Mouse (Mus musculus) ES-Bruce4 (cell line): ENCODE data around the gene Camta1. TPM values are rescaled to one million over a fixed set of nuclear protein-coding genes. Genes with fewer than 3 reads are reported as not detected.

Source experiments
- H3K27ac ChIP-seq: 2 replicates; pipeline ENCODE4 v1.5.1; 2012; ENCODE audit warnings: low read length, inconsistent platforms; ENCODE audit not compliant: insufficient read depth
- H3K27me3 ChIP-seq: 2 replicates; pipeline ENCODE4 v1.6.1; 2012; ENCODE audit warnings: mild to moderate bottlenecking, low read length, inconsistent platforms; ENCODE audit not compliant: control insufficient read depth, poor library complexity, insufficient read depth, severe bottlenecking
- H3K36me3 ChIP-seq: 2 replicates; pipeline ENCODE4 v1.6.1; 2012; ENCODE audit warnings: inconsistent platforms, mild to moderate bottlenecking, low read length, moderate library complexity; ENCODE audit not compliant: control insufficient read depth, poor library complexity, insufficient read depth, severe bottlenecking
- H3K4me1 ChIP-seq: one replicate; pipeline ENCODE4 v1.8.1; 2011; ENCODE audit warnings: low read length; ENCODE audit not compliant: control insufficient read depth, insufficient read depth
- H3K4me3 ChIP-seq: 2 replicates; pipeline ENCODE4 v1.5.1; 2011; ENCODE audit warnings: low read depth, mild to moderate bottlenecking, low read length
- H3K9ac ChIP-seq: 2 replicates; pipeline ENCODE4 v1.6.1; 2012; ENCODE audit warnings: low read depth, mild to moderate bottlenecking, inconsistent platforms; ENCODE audit not compliant: poor library complexity, severe bottlenecking
- H3K9me3 ChIP-seq: replicated peaks from 2 replicates; pipeline ENCODE4 v1.6.1; 2012; ENCODE audit warnings: mild to moderate bottlenecking, low read length, inconsistent platforms; ENCODE audit not compliant: control insufficient read depth, poor library complexity, insufficient read depth, severe bottlenecking
- CTCF ChIP-seq: IDR thresholded peaks from one replicate; pipeline ENCODE4 v1.8.1; 2011; ENCODE audit warnings: low read depth, low read length
- EP300 ChIP-seq: IDR thresholded peaks from 2 replicates; pipeline ENCODE4 v1.6.1; 2011; ENCODE audit warnings: low read depth, low read length; ENCODE audit not compliant: insufficient read depth
- POLR2A ChIP-seq: IDR thresholded peaks from one replicate; pipeline ENCODE4 v1.8.1; 2011; ENCODE audit warnings: low read length; ENCODE audit not compliant: insufficient read depth
- polyA plus RNA-seq: library from polyadenylated mRNA; stranded (reverse); fragments of >200 nt; gene quantifications from 2 replicates; pipeline ENCODE4 v1.2.4, GENCODE M21; 2011; ENCODE audit warnings: low read depth; ENCODE audit not compliant: missing spikeins, insufficient read depth, insufficient read length

Gene Camta1
- polyA plus RNA-seq, 1 experiment, result 85.3 TPM

DNA sequence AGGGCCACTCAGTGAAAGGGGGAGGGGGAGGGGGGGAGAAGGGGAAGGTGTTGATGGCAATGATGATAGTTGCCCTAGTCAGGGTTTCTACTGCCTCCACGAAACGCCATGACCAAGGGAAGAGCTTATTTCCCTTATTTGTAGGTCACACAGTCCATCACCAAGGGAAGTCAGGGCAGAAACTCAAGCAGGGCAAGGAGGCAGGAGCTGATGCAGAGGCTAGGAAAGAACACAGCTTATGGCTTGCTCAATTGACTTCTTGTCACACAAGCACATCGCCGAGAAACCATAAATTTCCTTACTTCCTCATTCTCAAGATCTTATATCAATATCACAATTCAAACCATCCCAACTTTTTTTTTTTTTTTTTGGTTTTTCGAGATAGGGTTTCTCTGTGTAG is 970.4 kb downstream of the Camta1 start:
- Histone ChIP-seq H3K27ac (no peak overlapping the region), H3K27me3 (no peaks in the 10 kb centered on the region), H3K4me1 (peaks cover 9% of the 10 kb centered on the region), H3K9me3 (no peaks in the 10 kb centered on the region), H3K4me3 (no peak overlapping the region), H3K9ac (no peak overlapping the region), H3K36me3 (no peaks in the 10 kb centered on the region)
- TF ChIP-seq EP300 (no peak), POLR2A (no peak), CTCF (no peak)

DNA sequence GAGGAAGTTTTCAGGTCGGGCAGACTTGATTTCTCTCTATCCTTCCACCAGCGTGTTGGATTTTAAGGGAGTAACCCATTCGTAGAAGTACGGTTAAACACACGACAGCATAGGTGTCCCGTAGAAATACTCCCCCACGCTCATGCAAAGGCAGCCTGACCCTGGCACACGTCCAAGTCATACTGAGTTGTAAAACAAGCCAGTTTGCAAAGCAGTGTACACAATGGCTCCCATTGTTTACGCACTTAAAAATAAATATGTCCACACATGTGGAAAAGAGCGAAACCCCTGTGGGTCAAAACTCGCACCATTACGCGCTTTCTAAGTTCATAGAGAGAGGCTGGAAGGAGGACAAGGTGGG is 971.7 kb downstream of the Camta1 start:
- peak overlapping the region; percentile 45 for H3K9ac ChIP-seq
- no peaks in the 10 kb centered on the region for H3K9me3 ChIP-seq
- no peaks in the 10 kb centered on the region for H3K27me3 ChIP-seq
- TF ChIP-seq POLR2A, result no peak
- TF ChIP-seq CTCF, result no peak
- no peak for TF ChIP-seq EP300
- peaks cover 9% of the 10 kb centered on the region for H3K4me1 ChIP-seq
- H3K4me3 ChIP-seq, result peak overlapping the region; percentile 42; the same call in 1 of the 2 replicates
- H3K36me3 ChIP-seq, result no peaks in the 10 kb centered on the region
- 0 out of 2 replicates have a peak overlapping the region, but pooled peaks have one; percentile 36 for H3K27ac ChIP-seq

DNA sequence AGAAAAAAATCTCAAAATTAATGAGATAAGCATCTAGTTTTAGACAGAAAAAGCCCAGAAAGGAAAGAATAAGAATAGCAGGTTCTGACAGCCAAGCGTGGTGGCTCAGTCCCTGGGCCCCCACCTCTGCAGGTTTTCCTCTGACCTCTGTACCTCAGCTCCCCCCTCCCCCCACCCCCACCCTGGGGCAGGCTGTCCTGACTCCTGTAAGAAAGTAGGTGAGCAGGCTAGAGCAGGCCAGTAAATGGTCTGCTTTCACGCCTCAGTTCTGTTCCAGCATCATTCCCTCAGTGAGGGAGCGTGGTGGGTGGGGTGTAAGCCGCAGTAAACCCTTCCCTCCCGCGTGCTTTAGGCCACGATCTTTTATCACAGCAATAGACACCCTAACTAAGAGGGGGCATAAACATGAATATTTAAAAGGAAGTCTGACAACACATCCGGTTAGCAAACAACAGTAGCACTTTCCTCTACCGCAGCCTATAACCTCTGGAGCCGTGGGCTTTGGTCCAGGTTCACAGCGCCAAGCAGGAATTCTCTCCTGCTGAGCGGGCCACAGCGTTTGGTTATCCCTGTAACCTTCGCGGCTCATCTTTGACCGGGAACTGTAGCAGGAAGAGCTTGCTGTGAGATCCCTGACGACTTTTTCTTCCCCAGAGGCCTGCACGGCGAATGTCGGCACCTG is 972.3 kb downstream of the Camta1 start:
- Histone ChIP-seq H3K4me3 (peak overlapping the region; percentile 42), H3K9ac (peak overlapping the region; percentile 45), H3K27ac (0 out of 2 replicates have a peak overlapping the region, but pooled peaks have one; percentile 36), H3K9me3 (no peaks in the 10 kb centered on the region), H3K36me3 (no peaks in the 10 kb centered on the region), H3K27me3 (no peaks in the 10 kb centered on the region), H3K4me1 (peaks cover 7% of the 10 kb centered on the region)
- TF ChIP-seq CTCF, result no peak
- peak; percentile 5; the same call in 1 of the 2 replicates for TF ChIP-seq EP300

DNA sequence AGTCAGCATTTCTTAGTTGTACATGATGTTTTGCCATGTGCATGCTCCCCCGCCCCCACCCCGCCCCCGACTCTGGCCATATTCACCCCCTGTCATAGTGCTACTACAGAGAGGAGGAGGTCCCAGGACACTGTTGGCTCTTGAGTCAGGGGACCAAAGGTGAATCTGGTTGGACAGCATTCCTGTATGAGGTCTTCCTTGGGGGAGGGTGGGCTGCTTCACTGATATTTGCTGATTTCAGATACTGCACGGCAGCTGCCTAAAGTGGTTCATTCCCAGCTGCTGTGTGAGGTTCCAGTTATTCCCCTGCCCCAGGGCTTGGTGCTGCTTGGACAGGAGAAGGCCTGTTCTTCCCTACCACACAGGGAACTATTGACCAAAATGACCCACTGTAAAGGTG is 973.2 kb downstream of the Camta1 start:
- Histone ChIP-seq H3K4me1 (peaks cover 7% of the 10 kb centered on the region), H3K9me3 (no peaks in the 10 kb centered on the region), H3K9ac (no peak overlapping the region), H3K4me3 (no peak overlapping the region), H3K36me3 (no peaks in the 10 kb centered on the region), H3K27me3 (no peaks in the 10 kb centered on the region), H3K27ac (no peak overlapping the region; the same call in 1 of the 2 replicates)
- TF ChIP-seq EP300 (0 out of 2 replicates have a peak, but pooled peaks have one; percentile 51), POLR2A (no peak), CTCF (no peak)

DNA sequence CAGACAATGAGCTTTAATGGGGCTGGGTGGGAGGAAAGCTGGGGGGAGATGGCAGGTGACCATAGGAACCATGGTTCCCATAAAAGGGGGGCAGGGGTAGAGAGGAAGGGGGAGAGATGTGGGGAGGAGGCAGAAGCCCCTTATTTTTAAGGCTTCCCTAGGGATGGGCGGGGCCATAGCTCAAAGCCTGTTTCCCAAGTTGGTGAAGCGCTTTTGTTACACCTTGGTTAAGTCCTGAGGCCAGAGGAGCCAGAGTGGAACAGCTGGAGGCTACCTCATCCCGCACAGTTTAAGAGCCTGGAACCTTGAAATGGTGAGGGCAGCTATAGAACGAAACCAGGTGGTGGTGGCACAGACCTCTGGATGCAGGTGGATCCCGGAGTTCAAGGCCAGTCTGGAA is 973.8 kb downstream of the Camta1 start:
- H3K27me3 ChIP-seq, result no peaks in the 10 kb centered on the region
- no peaks in the 10 kb centered on the region for H3K9me3 ChIP-seq
- H3K36me3 ChIP-seq, result no peaks in the 10 kb centered on the region
- H3K27ac ChIP-seq, result peak overlapping the region; percentile 37; the same call in 1 of the 2 replicates
- peaks cover 7% of the 10 kb centered on the region for H3K4me1 ChIP-seq
- 0 out of 2 replicates have a peak, but pooled peaks have one; percentile 42 for TF ChIP-seq EP300
- TF ChIP-seq POLR2A, result no peak
- H3K9ac ChIP-seq, result no peak overlapping the region
- H3K4me3 ChIP-seq, result no peak overlapping the region

DNA sequence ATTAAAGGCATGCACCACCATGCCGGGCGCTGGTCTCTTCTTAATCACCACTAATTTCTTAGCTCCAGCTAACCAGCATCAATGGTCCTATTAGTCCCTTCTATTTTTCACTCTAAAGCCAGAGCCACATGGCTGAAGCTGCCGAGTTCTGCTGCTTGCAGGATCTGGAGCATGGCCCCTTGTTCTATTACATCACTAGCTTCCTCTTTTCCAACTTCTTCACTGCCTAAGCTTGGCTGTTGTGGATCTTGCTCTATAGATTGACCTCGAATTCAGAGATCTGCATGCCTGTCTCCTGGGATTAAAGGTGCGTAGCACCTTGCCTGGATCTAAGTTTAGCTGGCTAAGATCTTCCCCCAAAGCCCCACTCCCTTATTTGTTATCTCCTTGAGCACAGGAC is 979.0 kb downstream of the Camta1 start:
- Histone ChIP-seq H3K4me1 (no peaks in the 10 kb centered on the region), H3K4me3 (no peak overlapping the region), H3K9me3 (no peaks in the 10 kb centered on the region), H3K9ac (no peak overlapping the region), H3K36me3 (no peaks in the 10 kb centered on the region), H3K27me3 (no peaks in the 10 kb centered on the region), H3K27ac (no peak overlapping the region)
- TF ChIP-seq CTCF (no peak), POLR2A (no peak), EP300 (no peak)
